Mouse (Mus musculus) ES-E14 (cell line): ENCODE results near the gene Olfr19. TPM values are rescaled to one million over a fixed set of nuclear protein-coding genes. Genes with fewer than 3 reads are reported as not detected.
"Not testable (repeated sequence)": the region's sequence is repeated elsewhere in the genome, so short reads cannot be mapped to it uniquely, and the experiment has no call there.

ENCODE experiments used
- DNase-seq: peaks from one replicate; pipeline ENCODE4 v3.0.0-alpha.2; 2013; ENCODE audit warnings: low read depth, low spot score
- H3K27ac ChIP-seq: 2 replicates; pipeline ENCODE4 v1.5.1; 2012; ENCODE audit warnings: low read depth, mild to moderate bottlenecking, low read length, moderate library complexity, mixed read lengths; ENCODE audit not compliant: poor library complexity, insufficient read depth, severe bottlenecking
- H3K36me3 ChIP-seq: 2 replicates; pipeline ENCODE4 v1.6.1; 2012; ENCODE audit warnings: mild to moderate bottlenecking, low read length, moderate library complexity, mixed read lengths; ENCODE audit not compliant: control insufficient read depth, poor library complexity, insufficient read depth, severe bottlenecking
- H3K4me1 ChIP-seq, 2 experiments: fragments of 150-350 bp in 1 of 2; sonication (generic) in 1 of 2; 2 replicates each; pipeline ENCODE4 v1.6.1; 2012; ENCODE audit warnings: low read length in 2 of 2, mild to moderate bottlenecking in 1 of 2, mixed read lengths in 1 of 2; ENCODE audit not compliant: control insufficient read depth in 2 of 2, insufficient read depth in 2 of 2, poor library complexity in 1 of 2
- H3K4me3 ChIP-seq, 2 experiments: fragments of 150-350 bp in 1 of 2; sonication (generic) in 1 of 2; 2 replicates each; pipeline ENCODE4 v1.5.1; 2012; ENCODE audit warnings: low read length in 2 of 2, low read depth in 1 of 2, mild to moderate bottlenecking in 1 of 2, mixed read lengths in 1 of 2; ENCODE audit not compliant: insufficient read depth in 1 of 2, poor library complexity in 1 of 2, severe bottlenecking in 1 of 2
- H3K9ac ChIP-seq: 2 replicates; pipeline ENCODE4 v1.6.1; 2012; ENCODE audit warnings: low read depth, mild to moderate bottlenecking, low read length, mixed read lengths; ENCODE audit not compliant: poor library complexity, insufficient read depth, severe bottlenecking
- H3K9me3 ChIP-seq: fragments of 150-350 bp; sonication (generic); 2 replicates; pipeline ENCODE4 v1.6.1; 2012; ENCODE audit warnings: low read depth, mild to moderate bottlenecking, low read length; ENCODE audit not compliant: control insufficient read depth, insufficient read depth
- CHD2 ChIP-seq: IDR thresholded peaks from 2 replicates; pipeline ENCODE4 v1.6.1; 2014; ENCODE audit warnings: mild to moderate bottlenecking, low read depth, low read length, inconsistent platforms
- HCFC1 ChIP-seq: IDR thresholded peaks from 2 replicates; pipeline ENCODE4 v1.6.1; 2012; ENCODE audit warnings: low read length, inconsistent platforms, borderline replicate concordance; ENCODE audit not compliant: insufficient read depth
- MAFK ChIP-seq: IDR thresholded peaks from 2 replicates; pipeline ENCODE4 v1.6.1; 2014; ENCODE audit warnings: mild to moderate bottlenecking, low read depth, low read length, inconsistent platforms; ENCODE audit not compliant: insufficient read depth
- ZC3H11A ChIP-seq: IDR thresholded peaks from 2 replicates; pipeline ENCODE4 v1.6.1; 2012; ENCODE audit warnings: low read depth, mild to moderate bottlenecking, inconsistent platforms, low read length, borderline replicate concordance
- ZNF384 ChIP-seq: IDR thresholded peaks from 2 replicates; pipeline ENCODE4 v1.6.1; 2012; ENCODE audit warnings: low read depth, low read length, inconsistent platforms
- in situ Hi-C, 2 experiments: fragments of 600-800 bp; cut with MboI; formaldehyde crosslinking; loops; one replicate each; pipeline ENCODE4 v1.15.1; 2025; ENCODE audit warnings: low sequenced_read_pairs in 2 of 2, inconsistent platforms in 1 of 2; ENCODE audit not compliant: unreplicated experiment in 2 of 2
- total RNA-seq: library from RNA; depleted of rRNA; stranded (reverse); fragments of 300-350 nt; gene quantifications from 2 replicates; pipeline ENCODE4 v1.2.3, GENCODE M21; 2012; rRNA removed

Olfr19 gene
- 0.13 TPM in 1 of 2 replicates, not detected in the other for total RNA-seq

- H3K9ac ChIP-seq: no peak within 1 kb of the TSS
- no peaks in the 10 kb centered on the region for H3K36me3 ChIP-seq
- TF ChIP-seq CHD2 (no peak), HCFC1 (no peak), MAFK (no peak), ZC3H11A (no peak), ZNF384 (no peak)
- H3K4me1 ChIP-seq: no peaks in the 10 kb centered on the region
- H3K4me3 ChIP-seq: no peak within 1 kb of the TSS
- H3K9me3 ChIP-seq: no peaks in the 10 kb centered on the region
- in situ Hi-C loops: no loop called here
- H3K27ac ChIP-seq: no peak within 1 kb of the TSS
- no peak for DNase-seq
Measured at GRCm38 (mm10) chr16:16676305-16676704, at the start of gene Olfr19. Gene Olfr19, minus strand, starts transcription at chr16:16676405.

- Histone ChIP-seq H3K4me3 (no peak overlapping the region), H3K4me1 (peaks cover 5 to 8% of the 10 kb centered on the region in 2 experiments; a peak in 3 of 4 replicates), H3K27ac (peak overlapping the region; percentile 60), H3K9ac (no peak overlapping the region), H3K9me3 (no peaks in the 10 kb centered on the region), H3K36me3 (no peaks in the 10 kb centered on the region)
- TF ChIP-seq MAFK (no peak), ZC3H11A (no peak), CHD2 (peak; percentile 57; the same call in 1 of the 2 replicates)
- DNase-seq: peak; percentile 48
- in situ Hi-C loops: no loop called here
Measured at GRCm38 (mm10) chr16:16684975-16685374, 8.8 kb upstream of the Olfr19 start.

- TF ChIP-seq MAFK (no peak), ZNF384 (no peak), CHD2 (0 out of 2 replicates have a peak, but pooled peaks have one; percentile 66), HCFC1 (no peak), ZC3H11A (no peak)
- Histone ChIP-seq H3K9me3 (no peaks in the 10 kb centered on the region), H3K4me1 (peaks cover 5 to 8% of the 10 kb centered on the region in 2 experiments; a peak in 3 of 4 replicates), H3K9ac (no peak overlapping the region), H3K36me3 (no peaks in the 10 kb centered on the region), H3K4me3 (no peak overlapping the region), H3K27ac (peak overlapping the region; percentile 28; the same call in 1 of the 2 replicates)
- in situ Hi-C loops: no loop called here
- peak; percentile 41 for DNase-seq
Measured at GRCm38 (mm10) chr16:16684053-16684452, 7.8 kb upstream of the Olfr19 start.

DNA sequence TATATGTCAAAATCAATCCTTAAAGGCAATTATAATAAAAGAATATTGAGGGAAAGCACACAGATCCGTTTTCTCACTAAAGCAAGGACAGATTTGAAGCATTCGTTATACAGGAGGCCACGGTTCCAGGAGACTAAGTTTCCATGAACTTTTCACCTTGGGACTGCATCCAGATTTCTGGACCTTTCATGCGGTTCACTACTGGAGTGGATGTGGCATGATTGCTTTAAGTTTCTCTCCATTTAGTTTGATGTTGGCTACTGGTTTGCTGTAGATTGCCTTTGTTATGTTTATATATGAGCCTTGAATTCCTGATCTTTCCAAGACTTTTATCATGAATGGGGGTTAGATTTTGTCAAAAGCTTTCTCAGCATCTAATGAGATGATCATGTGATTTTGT is 11.2 kb downstream of the Olfr19 start:
- Histone ChIP-seq H3K9me3 (no peaks in the 10 kb centered on the region), H3K4me3 (no peak overlapping the region), H3K36me3 (no peaks in the 10 kb centered on the region), H3K9ac (no peak overlapping the region), H3K4me1 (no peaks in the 10 kb centered on the region), H3K27ac (no peak overlapping the region)
- no peak for DNase-seq
- no peak for TF ChIP-seq ZC3H11A
- TF ChIP-seq CHD2: no peak
- in situ Hi-C loops: no loop called here

- H3K36me3 ChIP-seq, H3K4me3 ChIP-seq, H3K4me1 ChIP-seq, H3K27ac ChIP-seq, H3K9ac ChIP-seq, in situ Hi-C loops, H3K9me3 ChIP-seq, DNase-seq: not testable (repeated sequence)
- TF ChIP-seq CHD2: 0 out of 2 replicates have a peak, but pooled peaks have one; percentile 23
Measured at GRCm38 (mm10) chr16:16664516-16664915, 11.7 kb downstream of the Olfr19 start.
